Mouse (Mus musculus) myocyte (in vitro differentiated cells): ENCODE results near the gene Asb7. TPM values are rescaled to one million over a fixed set of nuclear protein-coding genes. Genes with fewer than 3 reads are reported as not detected.
A peak's percentile ranks its signal among the peaks of the same experiment; 100 is the strongest.

ENCODE experiments used
- H3K27me3 ChIP-seq: one replicate; pipeline ENCODE4 v1.6.1; 2011; ENCODE audit not compliant: control insufficient read depth, insufficient read depth, insufficient read length
- H3K36me3 ChIP-seq: one replicate; pipeline ENCODE4 v1.6.1; 2011; ENCODE audit not compliant: control insufficient read depth, insufficient read depth
- H3K4me2 ChIP-seq: one replicate; pipeline ENCODE4 v1.6.1; 2011; ENCODE audit warnings: low read depth, control low read depth
- H3K4me3 ChIP-seq: one replicate; pipeline ENCODE4 v1.5.1; 2011; ENCODE audit warnings: mild to moderate bottlenecking, control low read depth, moderate library complexity
- H3K79me2 ChIP-seq: one replicate; pipeline ENCODE4 v1.6.1; 2011; ENCODE audit not compliant: control insufficient read depth, insufficient read depth
- H3ac ChIP-seq: one replicate; pipeline ENCODE4 v1.6.1; 2011; ENCODE audit not compliant: control insufficient read depth, insufficient read length
- CEBPB ChIP-seq: IDR thresholded peaks from 2 replicates; pipeline ENCODE4 v1.6.1; 2011; ENCODE audit warnings: mild to moderate bottlenecking, moderate library complexity; ENCODE audit not compliant: poor library complexity, insufficient read depth, severe bottlenecking
- E2F4 ChIP-seq: IDR thresholded peaks from one replicate; pipeline ENCODE4 v1.6.1; 2011; ENCODE audit warnings: mild to moderate bottlenecking, control low read depth, moderate library complexity; ENCODE audit not compliant: insufficient read depth
- MAX ChIP-seq: IDR thresholded peaks from one replicate; pipeline ENCODE4 v1.6.1; 2011; ENCODE audit warnings: low read depth, mild to moderate bottlenecking, control low read depth
- MYOD1 ChIP-seq, 3 experiments: IDR thresholded peaks; one replicate each; pipeline ENCODE4 v1.6.1; 2011; ENCODE audit warnings: control low read depth in 2 of 3, low read depth in 2 of 3, mild to moderate bottlenecking in 2 of 3, moderate library complexity in 1 of 3; ENCODE audit not compliant: insufficient read length in 2 of 3, control insufficient read depth in 1 of 3
- MYOG ChIP-seq, 3 experiments: IDR thresholded peaks; one replicate each; pipeline ENCODE4 v1.6.1; 2011; ENCODE audit warnings: control low read depth in 2 of 3, low read depth in 2 of 3, mild to moderate bottlenecking in 2 of 3; ENCODE audit not compliant: insufficient read length in 2 of 3, control insufficient read depth in 1 of 3, insufficient read depth in 1 of 3
- POLR2A ChIP-seq: IDR thresholded peaks from one replicate; pipeline ENCODE4 v1.6.1; 2011; ENCODE audit warnings: low read depth, mild to moderate bottlenecking, control low read depth, moderate library complexity; ENCODE audit not compliant: insufficient read length
- POLR2AphosphoS2 ChIP-seq: IDR thresholded peaks from one replicate; pipeline ENCODE4 v1.6.1; 2011; ENCODE audit warnings: low read depth, control low read depth; ENCODE audit not compliant: insufficient read length
- REST ChIP-seq: IDR thresholded peaks from one replicate; pipeline ENCODE4 v1.6.1; 2011; ENCODE audit warnings: mild to moderate bottlenecking, control low read depth, moderate library complexity; ENCODE audit not compliant: insufficient read depth, insufficient read length
- SRF ChIP-seq: IDR thresholded peaks from one replicate; pipeline ENCODE4 v1.6.1; 2011; ENCODE audit warnings: low read depth; ENCODE audit not compliant: control insufficient read depth, insufficient read length
- TCF12 ChIP-seq: IDR thresholded peaks from one replicate; pipeline ENCODE4 v1.6.1; 2011; ENCODE audit warnings: mild to moderate bottlenecking, control low read depth; ENCODE audit not compliant: poor library complexity, insufficient read depth, severe bottlenecking
- TCF3 ChIP-seq: IDR thresholded peaks from one replicate; pipeline ENCODE4 v1.6.1; 2011; ENCODE audit warnings: low read depth, control low read depth; ENCODE audit not compliant: insufficient read length
- USF1 ChIP-seq: IDR thresholded peaks from one replicate; pipeline ENCODE4 v1.6.1; 2011; ENCODE audit warnings: low read depth, mild to moderate bottlenecking, control low read depth, moderate library complexity
- polyA plus RNA-seq: library from polyadenylated mRNA; unstranded; fragments of >200 nt; fragmentation: generic; extraction: Trizol; gene quantifications from one replicate; pipeline ENCODE4 v1.2.1, GENCODE M21; 2012; ENCODE audit warnings: missing spikeins

The Asb7 gene
- polyA plus RNA-seq, 1 experiment = 4.8 TPM

DNA sequence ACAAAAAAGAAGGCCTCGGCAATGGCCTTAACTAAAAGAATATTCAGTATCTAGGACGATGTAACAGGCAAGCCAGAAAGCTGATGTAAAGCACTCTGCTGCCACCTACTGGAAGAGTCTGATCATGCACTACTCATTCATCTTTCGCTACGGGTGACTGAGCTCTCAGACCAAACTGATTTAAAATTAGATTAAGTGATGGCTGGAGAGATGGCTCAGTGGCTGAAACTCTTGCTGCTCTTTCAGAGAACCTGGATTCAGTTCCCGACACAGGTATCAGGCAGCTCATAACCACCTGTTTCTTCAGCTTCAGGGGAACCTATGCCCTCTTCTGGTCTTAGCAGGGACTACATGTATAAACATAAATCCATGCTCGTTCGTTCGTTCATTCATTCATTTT, 27.8 kb downstream of the Asb7 start:
- Histone ChIP-seq H3K27me3 (no peaks in the 10 kb centered on the region), H3K4me3 (no peak overlapping the region), H3K79me2 (no peaks in the 10 kb centered on the region), H3K36me3 (no peaks in the 10 kb centered on the region), H3ac (no peak overlapping the region), H3K4me2 (peak overlapping the region; percentile 52)
- TF ChIP-seq SRF (no peak), TCF3 (no peak), MYOG (IDR thresholded peaks at IDR 0.05; ENCODE audit: control insufficient read depth in 1 of 3, insufficient read depth in 1 of 3, insufficient read length in 2 of 3, low read depth in 2 of 3) (no peak), MYOD1 (IDR thresholded peaks at IDR 0.05; ENCODE audit: control insufficient read depth in 1 of 3, insufficient read length in 2 of 3, low read depth in 2 of 3) (no peak), E2F4 (no peak), POLR2A (no peak), USF1 (no peak), REST (no peak), MAX (no peak), CEBPB (no peak), POLR2AphosphoS2 (no peak), TCF12 (no peak)

DNA sequence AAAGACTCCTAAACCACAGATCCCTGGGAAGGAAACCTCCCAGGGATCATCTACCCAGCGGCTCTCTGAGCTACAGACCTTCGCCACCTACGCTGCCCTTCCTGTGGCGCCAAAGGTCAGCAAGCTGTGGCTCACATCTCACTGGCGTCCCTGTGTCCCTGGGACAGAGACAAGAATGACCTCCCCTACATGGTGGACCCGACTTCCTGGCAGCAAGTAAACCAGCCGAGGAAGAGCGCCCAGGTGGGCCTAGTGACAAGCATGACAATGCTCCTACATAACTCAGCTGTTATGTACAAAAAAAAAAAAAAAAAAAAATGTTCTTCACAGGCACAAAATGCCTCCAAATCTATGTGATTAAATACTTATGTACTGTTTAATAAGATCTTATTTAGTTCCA, 28.4 kb downstream of the Asb7 start:
- Histone ChIP-seq H3K4me3 (no peak overlapping the region), H3K79me2 (no peaks in the 10 kb centered on the region), H3ac (no peak overlapping the region), H3K27me3 (no peaks in the 10 kb centered on the region), H3K4me2 (no peak overlapping the region), H3K36me3 (no peaks in the 10 kb centered on the region)
- no peak for TF ChIP-seq E2F4
- no peak for TF ChIP-seq CEBPB
- TF ChIP-seq REST = no peak
- no peak for TF ChIP-seq MYOD1 (IDR thresholded peaks at IDR 0.05; ENCODE audit: control insufficient read depth in 1 of 3, insufficient read length in 2 of 3, low read depth in 2 of 3)
- TF ChIP-seq POLR2A = no peak
- TF ChIP-seq TCF3 = no peak
- TF ChIP-seq MYOG (IDR thresholded peaks at IDR 0.05; ENCODE audit: control insufficient read depth in 1 of 3, insufficient read depth in 1 of 3, insufficient read length in 2 of 3, low read depth in 2 of 3) = no peak
- no peak for TF ChIP-seq SRF
- TF ChIP-seq POLR2AphosphoS2 = no peak
- TF ChIP-seq USF1 = no peak
- TF ChIP-seq MAX = no peak
- TF ChIP-seq TCF12 = no peak

DNA sequence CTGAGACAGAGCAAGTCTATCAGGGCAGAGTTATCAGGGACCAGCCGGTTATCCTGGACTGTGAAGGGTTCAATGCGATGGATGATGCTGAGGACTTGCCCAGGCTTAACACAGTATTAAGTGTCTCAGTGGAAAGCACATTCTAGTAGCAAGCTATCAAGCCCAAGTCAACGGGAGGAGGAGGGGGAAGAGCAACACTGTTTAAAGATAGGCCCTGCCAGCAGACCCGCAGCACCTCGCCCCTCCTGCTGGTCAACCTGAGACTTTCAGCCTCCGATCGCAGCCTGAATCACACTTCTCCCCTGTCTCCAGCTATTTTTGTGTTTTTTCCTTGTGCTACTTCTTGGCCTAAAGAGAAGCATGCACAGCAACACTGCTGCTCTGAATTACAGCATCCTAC, 29.1 kb downstream of the Asb7 start:
- H3K4me2 ChIP-seq = no peak overlapping the region

DNA sequence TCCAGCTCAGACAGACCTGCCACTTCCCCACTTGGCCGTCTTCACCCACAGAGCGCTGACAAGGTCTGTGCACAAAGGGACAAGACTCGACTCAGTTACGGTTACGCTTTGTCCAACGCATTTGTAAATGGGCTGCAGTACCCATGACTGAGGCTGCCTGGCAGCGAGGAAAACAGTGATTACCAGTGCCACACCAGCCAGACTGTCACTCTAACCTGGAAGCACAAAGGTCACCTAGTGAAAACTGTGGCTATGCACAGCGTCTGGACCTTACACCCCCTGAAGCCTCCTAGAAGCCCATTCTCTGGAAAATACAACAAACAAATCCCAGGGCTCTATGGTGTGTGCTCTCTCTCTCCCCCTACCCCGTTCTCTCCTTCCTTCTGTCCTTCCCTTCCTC, 33.9 kb downstream of the Asb7 start:
- TF ChIP-seq SRF (no peak), MAX (no peak), REST (no peak), POLR2A (no peak), POLR2AphosphoS2 (no peak), MYOG (IDR thresholded peaks at IDR 0.05; ENCODE audit: control insufficient read depth in 1 of 3, insufficient read depth in 1 of 3, insufficient read length in 2 of 3, low read depth in 2 of 3) (no peak), CEBPB (no peak), USF1 (no peak), TCF12 (no peak)
- Histone ChIP-seq H3K36me3 (peaks cover 4% of the 10 kb centered on the region), H3K79me2 (no peaks in the 10 kb centered on the region), H3K4me3 (no peak overlapping the region), H3K27me3 (no peaks in the 10 kb centered on the region), H3ac (no peak overlapping the region), H3K4me2 (no peak overlapping the region)

More for the DNA sequence above, 29.1 kb downstream of the Asb7 start:
- H3K4me3 ChIP-seq = no peak overlapping the region
- no peak overlapping the region for H3ac ChIP-seq
- TF ChIP-seq CEBPB (no peak), USF1 (no peak), SRF (no peak), POLR2A (no peak), MYOD1 (IDR thresholded peaks at IDR 0.05; ENCODE audit: control insufficient read depth in 1 of 3, insufficient read length in 2 of 3, low read depth in 2 of 3) (no peak), E2F4 (no peak), TCF3 (no peak), MYOG (IDR thresholded peaks at IDR 0.05; ENCODE audit: control insufficient read depth in 1 of 3, insufficient read depth in 1 of 3, insufficient read length in 2 of 3, low read depth in 2 of 3) (no peak), TCF12 (no peak)
- H3K79me2 ChIP-seq = no peaks in the 10 kb centered on the region
- no peaks in the 10 kb centered on the region for H3K27me3 ChIP-seq
- H3K36me3 ChIP-seq = no peaks in the 10 kb centered on the region

DNA sequence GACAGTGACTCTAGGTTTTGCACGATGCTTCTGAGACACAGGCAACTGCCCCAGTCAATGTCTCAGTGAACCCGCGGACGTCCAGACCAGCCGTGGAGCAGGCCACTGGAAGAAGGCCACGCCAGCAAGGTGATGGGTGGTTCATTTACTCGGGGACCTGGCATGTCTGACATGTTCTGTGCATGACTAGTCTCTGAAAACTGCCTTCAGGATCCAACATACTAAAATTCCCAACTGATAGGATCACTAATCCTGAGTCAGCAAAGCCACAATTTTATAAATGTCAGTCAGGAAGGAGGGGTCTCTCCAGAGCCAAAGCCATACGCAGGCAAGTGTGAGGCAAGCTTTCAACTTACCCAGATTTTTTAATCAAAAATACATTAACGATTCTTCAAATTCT, 35.8 kb downstream of the Asb7 start:
- TF ChIP-seq SRF = no peak
- no peak for TF ChIP-seq MAX
- TF ChIP-seq POLR2AphosphoS2 = no peak
- no peak for TF ChIP-seq E2F4
- no peak for TF ChIP-seq MYOD1 (IDR thresholded peaks at IDR 0.05; ENCODE audit: control insufficient read depth in 1 of 3, insufficient read length in 2 of 3, low read depth in 2 of 3)
- no peak for TF ChIP-seq CEBPB
- Histone ChIP-seq H3K4me2 (no peak overlapping the region), H3ac (no peak overlapping the region), H3K79me2 (no peaks in the 10 kb centered on the region), H3K4me3 (no peak overlapping the region), H3K36me3 (peaks cover 4% of the 10 kb centered on the region), H3K27me3 (no peaks in the 10 kb centered on the region)
